Mouse (Mus musculus) cerebellum, adult 9-10 months (tissue): ENCODE data around the gene Gpr84.

Source experiments
- DNase-seq: peaks from one replicate; pipeline ENCODE4 v3.0.0; 2022

Gene Gpr84

DNA sequence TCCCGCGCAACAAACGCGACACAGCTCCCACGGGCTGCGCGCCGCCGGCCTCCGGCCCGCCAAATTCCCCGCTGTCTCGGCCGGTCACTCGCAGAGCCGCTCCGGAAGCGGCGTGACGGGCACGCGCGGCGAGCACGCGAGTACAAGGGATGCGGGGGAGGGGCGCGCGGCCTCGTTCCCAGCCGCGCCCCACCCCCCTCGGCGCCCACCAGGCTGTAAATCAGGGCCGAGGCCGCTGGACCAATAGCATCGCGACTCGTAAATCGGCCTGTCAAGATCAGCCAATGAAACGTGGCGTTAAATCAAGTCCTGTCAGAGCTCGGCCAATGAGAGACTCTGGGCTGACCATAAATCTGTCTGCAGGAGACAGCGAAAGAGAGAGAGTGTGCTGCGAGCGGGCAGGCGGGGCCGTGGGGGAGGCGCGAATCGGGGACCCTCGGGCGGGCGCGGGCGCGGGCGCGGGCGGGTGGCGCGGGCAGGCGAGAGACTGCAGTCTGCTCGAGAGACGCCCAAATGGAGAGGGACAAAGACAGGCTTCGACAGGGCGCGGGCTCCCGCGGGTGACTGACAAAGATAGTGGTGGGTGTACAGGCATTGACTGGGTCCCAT is 5.2 kb downstream of the Gpr84 start:
- DNase-seq = peak; percentile 98

- DNase-seq = peak; percentile 66
Observed at GRCm38 (mm10) chr15:103304616-103304969, 5.8 kb downstream of the Gpr84 start.

DNA sequence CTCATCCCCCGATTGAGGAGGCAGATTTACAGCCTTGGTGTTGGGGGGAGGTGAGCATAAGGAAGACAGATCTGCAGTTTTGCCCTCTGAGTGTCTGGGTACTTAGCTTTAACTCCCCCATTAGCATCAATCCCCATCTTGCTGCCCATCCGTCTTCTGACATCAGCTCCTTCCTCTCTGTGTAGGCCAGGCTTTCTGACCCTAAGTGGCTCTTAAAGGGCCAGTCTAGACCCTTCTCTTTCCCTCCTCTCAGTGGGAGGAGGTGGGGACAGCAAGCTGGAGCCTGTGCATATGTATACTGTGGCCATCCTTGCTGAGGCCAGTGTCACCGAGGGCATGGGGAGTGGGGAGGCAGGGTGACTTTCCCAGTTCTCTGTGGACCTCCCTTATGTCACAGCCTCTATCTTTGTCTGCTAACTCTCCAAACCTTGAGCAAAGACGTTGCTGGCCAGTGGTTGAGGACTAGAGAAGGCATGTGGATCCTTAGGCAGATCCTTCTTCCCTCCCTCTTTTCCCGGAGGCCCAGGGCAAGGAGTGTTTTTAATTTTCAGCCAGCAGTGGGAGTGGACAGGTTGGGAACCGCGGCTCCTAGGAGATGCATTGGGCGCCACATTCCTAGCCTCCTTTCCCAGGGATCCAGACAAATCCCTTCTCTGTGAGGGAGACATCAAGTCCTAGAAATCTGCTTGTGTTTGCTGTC is 6.3 kb downstream of the Gpr84 start:
- no peak for DNase-seq

DNA sequence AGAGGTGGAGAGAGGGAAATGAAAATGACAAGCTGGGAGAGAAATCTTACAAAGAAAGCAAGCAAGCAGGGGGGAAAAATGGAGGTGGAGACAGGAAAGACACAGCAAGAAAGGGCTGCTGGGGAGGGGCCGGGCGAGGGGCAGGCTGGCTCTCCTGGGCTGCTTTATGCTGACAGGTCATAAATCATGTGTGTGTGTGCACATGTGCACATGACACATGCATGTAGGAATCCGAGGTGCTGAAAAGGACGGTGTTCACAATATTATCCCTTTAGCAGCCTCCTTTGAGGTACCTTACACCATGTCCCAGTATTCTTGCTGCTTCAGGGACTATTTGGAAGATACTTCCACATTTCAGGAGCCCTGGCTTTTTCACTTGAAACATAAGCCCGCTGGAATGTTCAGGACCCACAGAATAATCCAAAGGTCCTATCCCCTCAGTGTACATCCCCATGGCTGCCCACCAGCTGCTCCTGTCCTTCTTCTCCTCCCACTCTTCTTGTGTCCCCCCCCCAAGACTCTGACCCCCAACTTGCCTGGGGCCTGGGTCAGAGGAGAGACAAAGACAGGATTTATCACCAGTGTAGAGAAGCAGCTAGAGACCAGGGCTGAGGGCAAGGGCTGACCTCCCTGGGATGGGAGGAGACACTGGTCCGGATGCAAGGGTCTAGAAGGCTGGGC is 7.9 kb downstream of the Gpr84 start:
- DNase-seq = no peak

GRCm38 (mm10) chr15:103301547-103302340 is 8.7 kb downstream of the Gpr84 start:
- DNase-seq = no peak

DNA sequence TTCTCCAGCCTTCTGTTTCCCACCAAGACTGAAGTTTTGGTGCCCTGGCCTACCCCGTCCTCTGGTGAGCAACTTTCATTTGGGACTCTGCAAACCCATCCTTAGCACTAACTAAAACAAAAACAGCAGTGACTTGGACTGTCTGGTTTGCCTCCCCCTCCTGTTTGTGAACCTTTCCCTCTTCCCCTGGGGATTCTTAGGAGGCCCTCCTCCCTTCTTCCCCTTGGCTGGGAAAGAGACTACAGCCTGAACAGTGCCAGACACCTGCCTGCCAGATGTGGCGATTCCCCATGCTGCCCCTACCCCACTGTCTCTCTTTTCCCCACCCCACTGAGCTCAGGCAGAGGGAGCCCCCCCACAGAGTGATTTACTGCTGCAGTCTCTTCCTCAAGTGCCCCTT is 9.4 kb downstream of the Gpr84 start:
- no peak for DNase-seq

GRCm38 (mm10) chr15:103300560-103300959 is 9.9 kb downstream of the Gpr84 start:
- no peak for DNase-seq

DNA sequence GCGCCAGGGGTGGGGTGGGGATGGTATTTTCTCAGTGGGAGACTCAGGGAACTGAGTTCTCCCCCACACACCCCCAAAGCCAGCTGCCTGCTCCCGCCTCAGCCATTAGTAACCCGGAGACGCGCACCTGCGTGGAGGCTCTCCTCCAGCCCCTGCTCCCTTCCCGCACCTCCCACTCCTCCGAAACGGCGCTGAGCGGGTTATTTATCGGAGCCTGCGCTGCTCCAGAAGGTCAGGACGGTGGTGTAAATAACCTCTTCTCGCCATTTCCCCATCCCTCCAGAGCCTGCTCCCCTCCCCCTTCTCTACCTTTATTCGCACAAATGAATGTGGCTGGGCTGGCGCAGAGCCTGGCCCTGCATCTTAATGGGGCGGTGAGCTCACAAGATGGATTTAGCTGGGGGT is 10.3 kb downstream of the Gpr84 start:
- DNase-seq = peak; percentile 58

DNA sequence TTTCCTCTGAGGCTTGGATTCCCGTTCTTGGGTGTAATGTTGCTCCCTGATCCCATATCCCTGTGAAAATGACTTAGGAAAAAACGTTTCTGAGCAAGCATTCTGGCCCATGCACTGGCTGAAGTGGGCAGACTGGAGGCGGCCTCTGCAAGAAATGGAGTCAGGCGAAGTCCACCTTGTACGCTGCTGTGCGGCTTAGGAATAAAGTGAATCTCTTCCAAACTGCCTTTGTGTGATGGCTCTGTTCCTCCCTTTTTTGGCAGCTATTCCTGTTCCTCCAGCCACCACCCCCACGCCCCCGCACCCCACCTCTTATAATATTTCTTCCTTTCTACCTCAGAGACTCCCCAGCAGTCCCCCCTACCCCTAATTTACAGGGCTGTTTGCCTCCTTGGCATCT is 10.8 kb downstream of the Gpr84 start:
- DNase-seq = no peak

DNA sequence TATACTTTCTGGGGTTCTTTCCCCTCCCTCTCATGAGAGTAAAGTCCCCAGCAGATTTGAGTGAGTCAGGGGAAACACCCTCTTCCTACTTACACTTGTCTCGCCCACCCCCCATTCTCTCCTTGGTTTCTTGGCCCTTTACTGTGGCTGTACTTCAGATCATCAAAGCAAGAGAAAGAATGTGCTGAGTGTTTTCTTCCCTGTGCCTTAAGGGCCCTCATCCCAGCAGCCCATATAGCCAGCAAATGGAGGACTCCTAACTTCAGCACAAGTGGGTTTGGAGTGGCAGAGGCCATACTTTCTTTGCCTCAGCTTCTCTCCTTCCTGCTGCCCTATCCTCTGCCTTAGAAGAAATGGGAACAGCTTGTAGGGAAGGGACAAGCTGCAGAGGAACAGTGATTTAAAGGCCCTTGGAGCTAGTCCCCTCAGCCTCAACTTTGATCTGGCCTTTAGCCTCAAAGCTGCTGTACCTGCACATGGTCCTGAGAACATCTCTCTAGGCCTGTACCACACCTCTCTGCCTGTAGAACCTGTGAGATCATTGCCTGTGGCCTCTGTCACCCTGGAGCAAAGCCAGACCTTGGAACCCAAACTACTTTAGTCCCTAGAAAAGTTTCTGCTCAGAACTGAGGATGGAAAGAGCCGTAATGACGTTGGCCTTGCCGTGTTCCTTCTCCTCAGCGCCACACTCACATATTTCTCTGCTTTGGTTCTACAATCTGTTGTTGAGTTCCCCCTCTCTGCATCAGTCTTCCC is 11.4 kb downstream of the Gpr84 start:
- no peak for DNase-seq

DNA sequence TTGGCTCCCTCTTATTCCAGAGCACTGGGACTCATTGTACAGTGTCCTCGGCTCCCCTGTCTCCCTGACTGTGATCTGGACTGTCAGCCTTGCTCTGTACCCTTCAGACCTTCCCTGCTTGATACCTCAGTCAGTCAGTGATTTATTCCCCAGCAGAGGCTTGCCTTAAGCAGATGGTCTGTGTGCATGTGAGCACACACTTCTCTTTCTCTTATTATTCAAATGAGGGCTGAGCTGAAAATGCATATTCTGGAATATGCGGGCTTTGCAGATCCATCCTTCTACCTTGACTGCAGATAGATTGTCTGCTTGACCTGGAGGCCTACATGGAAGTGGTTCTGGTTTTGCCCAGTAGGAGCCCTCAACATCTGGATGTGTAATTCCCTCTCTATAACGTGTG is 12.4 kb downstream of the Gpr84 start:
- no peak for DNase-seq

- DNase-seq = no peak
Observed at GRCm38 (mm10) chr15:103297313-103297712, 13.1 kb downstream of the Gpr84 start.

GRCm38 (mm10) chr15:103295851-103296250 is 14.6 kb downstream of the Gpr84 start:
- DNase-seq = no peak

DNA sequence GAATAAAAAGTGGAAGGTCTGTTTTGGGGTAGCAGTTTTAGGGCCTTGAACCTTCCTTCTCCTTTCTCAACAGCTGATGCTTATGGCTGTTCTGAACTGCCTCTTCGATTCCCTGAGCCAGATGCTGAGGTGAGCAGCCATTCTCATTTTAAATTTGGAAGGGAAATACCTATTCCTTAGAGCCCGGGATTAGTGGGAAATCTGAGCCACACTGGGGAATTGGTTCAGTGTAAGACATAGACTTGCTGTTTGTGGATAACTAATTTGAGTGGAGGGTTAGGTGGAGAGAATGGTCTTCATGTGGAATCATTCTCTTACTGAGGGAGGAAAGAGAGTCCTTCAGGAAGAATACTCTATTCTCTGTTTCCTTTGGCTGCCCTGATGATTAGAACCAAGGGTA is 15.8 kb downstream of the Gpr84 start:
- DNase-seq = no peak

- DNase-seq = no peak
Observed at GRCm38 (mm10) chr15:103293375-103293774, 17.0 kb downstream of the Gpr84 start.

DNA sequence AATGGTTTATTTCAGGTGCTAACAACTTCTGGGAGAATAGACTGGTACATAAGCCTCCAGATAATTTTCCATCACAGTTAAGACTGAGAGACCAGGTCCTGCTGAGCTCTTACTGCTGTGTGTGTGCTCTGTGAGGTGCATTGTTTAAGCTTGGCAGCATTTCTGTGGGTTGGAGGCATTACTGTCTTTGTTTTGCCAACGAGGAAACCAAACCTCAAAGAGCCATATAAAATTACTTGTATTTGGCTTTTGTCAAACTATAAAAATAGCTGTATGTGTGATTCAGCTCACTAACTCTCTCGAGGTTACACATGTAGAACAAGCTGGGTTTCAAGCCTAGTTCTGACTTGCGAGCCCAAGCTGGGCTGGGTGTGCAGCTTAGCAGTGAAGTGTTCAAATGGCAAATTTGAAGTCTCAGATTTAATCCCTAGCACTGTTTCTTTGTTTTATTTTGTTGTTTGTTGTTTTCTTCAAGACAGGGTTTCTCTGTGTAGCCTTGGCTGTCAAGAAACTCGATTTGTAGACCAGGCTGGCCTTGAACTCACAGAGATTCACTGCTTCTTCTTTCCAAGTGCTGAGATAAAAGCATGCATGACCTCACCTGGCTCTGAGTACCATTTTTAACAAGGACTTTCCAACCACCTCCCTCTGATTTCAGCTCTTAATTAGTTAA is 17.6 kb downstream of the Gpr84 start:
- DNase-seq = no peak

GRCm38 (mm10) chr15:103290843-103291242 is 19.6 kb downstream of the Gpr84 start:
- DNase-seq = no peak

DNA sequence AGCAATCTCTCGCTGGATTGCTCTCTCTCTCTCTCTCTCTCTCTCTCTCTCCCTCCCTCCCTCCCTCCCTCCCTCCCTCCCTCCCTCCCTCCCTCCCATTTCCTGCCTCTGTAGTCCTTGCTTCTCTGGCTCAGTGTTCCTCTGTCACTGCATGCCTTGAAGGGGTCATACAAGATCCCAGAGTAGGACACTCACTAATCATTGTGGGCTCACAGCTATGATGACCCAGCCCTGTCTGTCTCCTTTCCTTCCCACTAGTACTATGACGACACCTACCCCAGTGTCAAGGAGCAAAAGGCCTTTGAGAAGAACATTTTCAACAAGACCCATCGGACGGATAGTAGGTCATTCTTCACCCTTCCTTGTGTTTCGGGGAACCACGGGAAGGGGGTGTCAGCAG is 20.0 kb downstream of the Gpr84 start:
- no peak for DNase-seq

DNA sequence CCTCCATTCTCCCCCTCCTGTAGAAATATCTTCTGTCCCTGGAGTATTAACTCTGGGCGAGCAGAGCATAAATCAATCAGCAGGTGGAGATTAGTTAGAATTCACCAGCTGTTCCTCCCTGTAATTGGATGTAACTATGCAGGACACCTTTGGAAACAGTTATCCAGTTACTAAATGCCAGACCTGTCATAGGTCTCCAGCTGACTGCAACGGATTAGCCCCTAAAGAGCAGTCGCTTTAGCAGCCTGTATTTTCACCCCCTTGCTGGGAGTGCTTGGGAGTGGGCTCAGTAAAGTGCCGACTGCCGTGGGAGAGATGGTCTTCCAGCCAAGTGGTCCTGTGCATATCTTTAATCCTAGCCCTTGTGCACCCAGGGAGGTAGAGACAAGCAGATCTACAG is 20.8 kb downstream of the Gpr84 start:
- no peak for DNase-seq

DNA sequence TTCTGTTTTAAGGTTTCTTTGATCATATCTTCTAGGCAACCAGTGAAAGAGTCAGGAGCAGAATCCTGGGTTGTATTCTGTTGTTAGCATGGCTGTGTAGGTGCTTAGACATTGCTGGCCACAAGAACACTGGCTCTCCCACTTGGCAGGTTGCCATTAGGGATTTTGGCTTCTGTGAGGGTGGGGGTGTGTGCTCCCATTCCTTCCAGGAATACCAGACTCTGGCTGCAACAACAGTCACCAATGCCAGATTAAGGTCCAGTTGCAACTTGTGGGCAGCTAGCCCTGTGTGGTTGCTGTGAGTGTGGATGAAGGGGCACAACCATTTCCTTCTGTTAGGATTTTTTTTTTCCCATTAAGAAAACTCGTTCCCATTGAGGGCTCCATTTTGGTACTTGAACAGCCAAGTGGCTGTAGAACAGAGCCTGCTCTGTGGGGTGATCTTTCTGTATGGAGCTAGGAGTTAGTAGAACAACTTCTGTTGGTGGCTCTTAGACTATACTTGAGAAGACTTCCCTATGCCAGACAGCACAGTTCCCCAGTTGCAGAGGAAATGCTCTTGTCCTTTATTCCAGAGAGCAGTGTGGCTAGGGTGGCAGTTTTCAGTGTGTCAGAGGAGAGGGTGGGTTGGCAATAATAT is 24.5 kb downstream of the Gpr84 start:
- peak; percentile 53 for DNase-seq

DNA sequence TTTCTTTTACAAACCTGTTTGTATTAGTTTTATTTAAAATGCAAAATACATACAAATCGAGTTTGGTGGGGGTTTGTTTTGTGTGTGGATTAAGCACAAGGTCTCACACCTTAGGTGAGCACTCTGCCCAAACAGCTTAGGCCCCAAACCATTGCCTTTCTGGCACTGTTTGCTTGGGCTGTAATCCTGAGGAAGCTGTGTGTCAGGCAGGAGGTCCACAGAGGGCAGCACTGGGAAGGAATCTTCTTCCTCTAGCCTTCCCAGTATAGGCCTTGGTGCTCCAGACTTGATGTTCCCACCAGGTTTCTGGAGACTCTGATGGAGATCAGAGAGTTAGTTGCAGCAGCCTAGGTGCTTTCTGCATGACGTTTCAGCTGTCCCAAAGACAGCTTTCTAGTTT is 25.8 kb downstream of the Gpr84 start:
- no peak for DNase-seq

- peak; percentile 46 for DNase-seq
Observed at GRCm38 (mm10) chr15:103284066-103284465, 26.3 kb downstream of the Gpr84 start.
